Comparison of ENCODE assay signal across 8 mouse cellular contexts in genomic region chr8:83995973-83996372, GRCm38 (mm10). TPM values are rescaled to one million over a fixed set of nuclear protein-coding genes. Genes with fewer than 3 reads are reported as not detected.
DNase-seq lines count a peak whose midpoint lies in the region; ATAC-seq and TF ChIP-seq lines count a peak whose summit lies in the region.

No protein-coding gene starts in this region.

- H3K4me2 ChIP-seq in heart, embryonic 13.5 days = peak overlapping the region; percentile 89
- peak overlapping the region; percentile 99 for H3K4me2 ChIP-seq in liver, embryonic 15.5 days

- H3K27me3 ChIP-seq in heart, embryonic 10.5 days (ENCODE audit: insufficient read depth, poor library complexity, severe bottlenecking) = peaks cover 19% of the 10 kb centered on the region
- H3K27me3 ChIP-seq in G1E (ENCODE audit: insufficient read depth, low read length) = no peaks in the 10 kb centered on the region
- peaks cover 6% of the 10 kb centered on the region for H3K27me3 ChIP-seq in heart, embryonic 13.5 days (replicated peaks)
- H3K27me3 ChIP-seq in liver, embryonic 15.5 days = no peaks in the 10 kb centered on the region

- DNase-seq in heart, embryonic 10.5 days (ENCODE audit: low spot score) = no peak
- no peak for DNase-seq in heart, adult 9 months (ENCODE audit: low spot score in 2 of 2)
- DNase-seq in G1E (ENCODE audit: low spot score) = no peak
- DNase-seq in urinary bladder, postnatal 25 days (ENCODE audit: low spot score) = no peak
- DNase-seq in layer of hippocampus, postnatal 25 days (ENCODE audit: extremely low spot score in 1 of 2, low spot score in 1 of 2) = no peak

- no peaks in the 10 kb centered on the region for H3K9me3 ChIP-seq in heart, embryonic 10.5 days
- no peaks in the 10 kb centered on the region for H3K9me3 ChIP-seq in G1E (replicated peaks)
- no peaks in the 10 kb centered on the region for H3K9me3 ChIP-seq in heart, embryonic 13.5 days
- no peaks in the 10 kb centered on the region for H3K9me3 ChIP-seq in liver, embryonic 15.5 days (replicated peaks)

- WGBS in heart, embryonic 10.5 days = 17% methylated on average over 12 of the region's 12 CpGs
- 23% methylated on average over 12 of the region's 12 CpGs for WGBS in heart, embryonic 13.5 days
- 36% methylated on average over 12 of the region's 12 CpGs for WGBS in liver, embryonic 15.5 days (ENCODE audit: insufficient replicate concordance)

- H3K36me3 ChIP-seq in heart, embryonic 10.5 days = peaks cover 63% of the 10 kb centered on the region
- peaks cover 63% of the 10 kb centered on the region for H3K36me3 ChIP-seq in G1E (replicated peaks)
- peaks cover 63% of the 10 kb centered on the region for H3K36me3 ChIP-seq in heart, embryonic 13.5 days
- peaks cover 44% of the 10 kb centered on the region for H3K36me3 ChIP-seq in liver, embryonic 15.5 days (replicated peaks)

- ATAC-seq in G1E (ENCODE audit: extremely low read depth, insufficient number of reproducible peaks, low FRiP score, poor library complexity, severe bottlenecking) = no peak
- ATAC-seq in heart, embryonic 13.5 days (ENCODE audit: extremely low read depth, insufficient number of reproducible peaks, low FRiP score, low TSS enrichment) = no peak
- ATAC-seq in liver, embryonic 15.5 days (ENCODE audit: insufficient read depth) = no peak
- no peak for ATAC-seq in monocyte, adult 5-6 weeks (replicated peaks; ENCODE audit: insufficient number of reproducible peaks, low FRiP score, low TSS enrichment, poor library complexity, severe bottlenecking)

- peaks cover 27% of the 10 kb centered on the region for H3K4me1 ChIP-seq in heart, embryonic 10.5 days
- peaks cover 48% of the 10 kb centered on the region for H3K4me1 ChIP-seq in G1E (ENCODE audit: insufficient read depth, low read depth, low read length)
- peaks cover 22% of the 10 kb centered on the region for H3K4me1 ChIP-seq in heart, embryonic 13.5 days
- peaks cover 74% of the 10 kb centered on the region for H3K4me1 ChIP-seq in liver, embryonic 15.5 days (replicated peaks)

- H3K27ac ChIP-seq in heart, embryonic 10.5 days = peak overlapping the region; percentile 95; the same call in 1 of the 2 replicates
- H3K27ac ChIP-seq in heart, embryonic 13.5 days (replicated peaks) = peak overlapping the region; percentile 97; the same call in 1 of the 2 replicates
- peak overlapping the region; percentile 91; the same call in 1 of the 2 replicates for H3K27ac ChIP-seq in liver, embryonic 15.5 days (replicated peaks)

- peak overlapping the region; percentile 82 for H3K4me3 ChIP-seq in heart, embryonic 10.5 days
- peak overlapping the region; percentile 90; the same call in 1 of the 2 replicates for H3K4me3 ChIP-seq in G1E (ENCODE audit: low read depth, low read length)
- peak overlapping the region; percentile 83 for H3K4me3 ChIP-seq in heart, embryonic 13.5 days
- peak overlapping the region; percentile 84 for H3K4me3 ChIP-seq in liver, embryonic 15.5 days (replicated peaks)

- H3K9ac ChIP-seq in heart, embryonic 13.5 days = peak overlapping the region; percentile 93
- H3K9ac ChIP-seq in liver, embryonic 15.5 days = peak overlapping the region; percentile 92

- TF ChIP-seq CTCF in G1E (IDR thresholded peaks at IDR 0.05; ENCODE audit: low read depth, low read length) = no peak

RNA-seq across cellular contexts. Expression of gene Samd1, which starts 1.5 kb away (rescaled TPM):
- polyA plus RNA-seq in heart, embryonic 10.5 days (2016; fragmentation: Nextera tagmentation; extraction: Ambion mirVana) = 5.0 and 10.7 TPM in 2 replicates
- 88.0 and 93.8 TPM in 2 replicates for total RNA-seq in G1E (2014; fragmentation: Nextera tagmentation)
- total RNA-seq in G1E (2017) = 64.1 and 80.8 TPM in 2 replicates
- 246 and 262 TPM in 2 replicates for polyA plus RNA-seq in G1E (2012)
- 4.8 and 5.7 TPM in 2 replicates for polyA plus RNA-seq in heart, embryonic 13.5 days (2015; fragmentation: Nextera tagmentation; extraction: Ambion mirVana)
- 5.8 and 6.9 TPM in 2 replicates for polyA plus RNA-seq in liver, embryonic 15.5 days (2015; fragmentation: Nextera tagmentation; extraction: Ambion mirVana)
- total RNA-seq in layer of hippocampus, postnatal 25 days (2021) = 10 to 100 TPM; 44.2 to 45.4 TPM
- total RNA-seq in monocyte, adult 5-6 weeks (2017) = 26.3 to 44.6 TPM (median 35.4 TPM) in 3 replicates

RNA-seq across cellular contexts. Expression of gene 1700067K01Rik, which starts 5.3 kb away (rescaled TPM):
- polyA plus RNA-seq in heart, embryonic 10.5 days (2016; fragmentation: Nextera tagmentation; extraction: Ambion mirVana) = 0.27 and 0.95 TPM in 2 replicates
- 0.78 TPM in 1 of 2 replicates, not detected in the other for total RNA-seq in G1E (2014; fragmentation: Nextera tagmentation)
- 0.35 and 0.82 TPM in 2 replicates for total RNA-seq in G1E (2017)
- polyA plus RNA-seq in G1E (2012) = 0.92 and 1.2 TPM in 2 replicates
- polyA plus RNA-seq in heart, embryonic 13.5 days (2015; fragmentation: Nextera tagmentation; extraction: Ambion mirVana) = 0.50 and 0.53 TPM in 2 replicates
- polyA plus RNA-seq in liver, embryonic 15.5 days (2015; fragmentation: Nextera tagmentation; extraction: Ambion mirVana) = 0.58 and 0.61 TPM in 2 replicates
- under 1 TPM; 0.20 to 0.33 TPM for total RNA-seq in layer of hippocampus, postnatal 25 days (2021)
- not detected in 3 replicates for total RNA-seq in monocyte, adult 5-6 weeks (2017)

RNA-seq across cellular contexts. Expression of gene 2210011C24Rik, which starts 16.0 kb away (rescaled TPM):
- 0.30 and 0.80 TPM in 2 replicates for polyA plus RNA-seq in heart, embryonic 10.5 days (2016; fragmentation: Nextera tagmentation; extraction: Ambion mirVana)
- total RNA-seq in G1E (2014; fragmentation: Nextera tagmentation) = not detected in 2 replicates
- total RNA-seq in G1E (2017) = not detected in 2 replicates
- polyA plus RNA-seq in G1E (2012) = not detected in 2 replicates
- not detected in 2 replicates for polyA plus RNA-seq in heart, embryonic 13.5 days (2015; fragmentation: Nextera tagmentation; extraction: Ambion mirVana)
- not detected in 2 replicates for polyA plus RNA-seq in liver, embryonic 15.5 days (2015; fragmentation: Nextera tagmentation; extraction: Ambion mirVana)
- total RNA-seq in layer of hippocampus, postnatal 25 days (2021) = 1 to 10 TPM; 1.9 to 2.3 TPM
- total RNA-seq in monocyte, adult 5-6 weeks (2017) = not detected in 3 replicates

RNA-seq across cellular contexts. Expression of gene Prkaca, which starts 23.2 kb away (rescaled TPM):
- polyA plus RNA-seq in heart, embryonic 10.5 days (2016; fragmentation: Nextera tagmentation; extraction: Ambion mirVana) = 157 and 160 TPM in 2 replicates
- total RNA-seq in G1E (2014; fragmentation: Nextera tagmentation) = 88.6 and 99.3 TPM in 2 replicates
- total RNA-seq in G1E (2017) = 32.2 and 34.4 TPM in 2 replicates
- polyA plus RNA-seq in G1E (2012) = 46.6 and 46.9 TPM in 2 replicates
- polyA plus RNA-seq in heart, embryonic 13.5 days (2015; fragmentation: Nextera tagmentation; extraction: Ambion mirVana) = 197 and 206 TPM in 2 replicates
- 51.2 and 51.5 TPM in 2 replicates for polyA plus RNA-seq in liver, embryonic 15.5 days (2015; fragmentation: Nextera tagmentation; extraction: Ambion mirVana)
- 100 to 1,000 TPM; 257 to 273 TPM for total RNA-seq in layer of hippocampus, postnatal 25 days (2021)
- total RNA-seq in monocyte, adult 5-6 weeks (2017) = 14.5 to 24.5 TPM (median 18.8 TPM) in 3 replicates

RNA-seq across cellular contexts. Expression of gene Palm3, which starts 25.3 kb away (rescaled TPM):
- polyA plus RNA-seq in heart, embryonic 10.5 days (2016; fragmentation: Nextera tagmentation; extraction: Ambion mirVana) = 4.9 and 7.4 TPM in 2 replicates
- total RNA-seq in G1E (2014; fragmentation: Nextera tagmentation) (not detected in 2 replicates), G1E (2017) (0.06 TPM in 1 of 2 replicates, not detected in the other)
- 0.12 and 0.15 TPM in 2 replicates for polyA plus RNA-seq in G1E (2012)
- 1.2 and 1.6 TPM in 2 replicates for polyA plus RNA-seq in heart, embryonic 13.5 days (2015; fragmentation: Nextera tagmentation; extraction: Ambion mirVana)
- polyA plus RNA-seq in liver, embryonic 15.5 days (2015; fragmentation: Nextera tagmentation; extraction: Ambion mirVana) = 0.15 and 0.23 TPM in 2 replicates
- total RNA-seq in layer of hippocampus, postnatal 25 days (2021) = 1 to 10 TPM; 2.7 to 2.9 TPM
- 0.19 to 0.95 TPM in 2 of 3 replicates, not detected in the other for total RNA-seq in monocyte, adult 5-6 weeks (2017)

Comparison
In these comparisons a context has a peak if more than half of its experiments do, and no peak if none do; other contexts are left out.
1. RNA of gene Samd1, which starts 1.5 kb away (polyA plus RNA-seq): 246 to 262 TPM in G1E; 5.0 to 10.7 TPM in heart, embryonic 10.5 days, 5.8 to 6.9 TPM in liver, embryonic 15.5 days and 4.8 to 5.7 TPM in heart, embryonic 13.5 days; every median in the first group is over 10 times any median in the second.
2. Peak in every context shown above with its lines, with median percentiles within 50 percentile points of each other: H3K27ac ChIP-seq and H3K4me3 ChIP-seq.